Mouse (Mus musculus): Measurements from ENCODE around the gene Isg20. TPM values are rescaled to one million over a fixed set of nuclear protein-coding genes. Genes with fewer than 3 reads are reported as not detected.

Isg20 gene
- polyA plus RNA-seq, 2 experiments, result 47.2 to 72.1 TPM

DNA sequence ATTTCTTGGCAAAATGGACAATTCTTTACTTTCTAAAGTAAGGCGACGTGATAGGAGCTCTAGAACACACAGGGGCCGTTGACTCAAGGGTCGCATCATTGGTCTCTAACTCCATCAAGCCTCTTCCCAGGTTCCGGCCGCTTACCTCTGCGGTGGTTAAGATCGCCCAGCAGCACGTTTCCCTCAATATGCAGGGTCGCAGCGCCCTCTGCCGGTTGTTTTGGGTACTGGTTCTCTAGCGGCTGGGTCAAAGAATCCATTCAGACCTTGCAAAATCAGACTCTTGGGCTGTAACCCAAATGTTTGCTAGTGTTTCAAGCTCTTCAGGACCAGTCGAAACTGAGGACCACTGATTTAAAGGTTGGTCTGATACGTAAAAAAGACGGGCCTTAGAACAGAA, 22.6 kb upstream of the Isg20 start:
- Histone ChIP-seq H3K27ac (no peak overlapping the region), H3K4me1 (replicated peaks; ENCODE audit: control insufficient read depth in 2 of 2, insufficient read depth in 2 of 2, low read length in 1 of 2) (peaks cover 5 to 6% of the 10 kb centered on the region in 2 experiments; a peak in 3 of 4 replicates), H3K9ac (replicated peaks) (no peak overlapping the region), H3K9me3 (ENCODE audit: control insufficient read depth, low read length) (no peaks in the 10 kb centered on the region), H3K27me3 (ENCODE audit: control insufficient read depth, insufficient read depth, low read length) (peaks cover 3% of the 10 kb centered on the region), H3K36me3 (replicated peaks; ENCODE audit: control insufficient read depth, insufficient read depth, low read depth) (no peaks in the 10 kb centered on the region), H3K4me3 (ENCODE audit: insufficient read depth in 1 of 2, low read depth in 2 of 2, low read length in 2 of 2) (no peak overlapping the region), H3K4me2 (ENCODE audit: low read depth) (no peak overlapping the region)
- TF ChIP-seq CTCF (IDR thresholded peaks at IDR 0.05; ENCODE audit: low read depth) (peak; percentile 98), EP300 (IDR thresholded peaks at IDR 0.05; ENCODE audit: low read depth) (no peak)
- 3% methylated on average over 16 of the region's 16 CpGs for WGBS (ENCODE audit: insufficient replicate concordance)
- ATAC-seq (ENCODE audit: insufficient read depth) (no peak), DNase-seq (ENCODE audit: low read depth in 3 of 3, low spot score in 3 of 3) (peak in 2 of 3 experiments; percentile 58 to 63)

DNA sequence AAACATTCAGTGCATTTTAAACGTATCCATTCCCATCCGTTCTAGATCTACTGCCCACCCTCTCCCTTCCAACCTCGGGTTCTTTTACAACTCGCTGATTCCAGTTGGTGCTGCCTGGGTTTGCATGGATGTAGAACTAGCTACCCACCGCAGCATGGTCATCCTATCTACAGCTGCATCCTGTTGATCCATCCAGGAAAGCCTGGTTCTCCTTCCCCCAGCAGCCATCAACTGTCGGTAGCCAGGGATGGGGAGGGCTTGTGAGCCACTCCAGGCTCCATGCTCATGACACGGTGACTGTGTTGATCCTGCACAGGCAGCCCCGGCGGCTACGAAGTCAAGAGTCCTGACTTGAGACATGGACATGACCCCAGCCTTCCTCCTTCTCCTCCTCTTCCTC, 19.3 kb upstream of the Isg20 start:
- Histone ChIP-seq H3K4me3 (ENCODE audit: insufficient read depth in 1 of 2, low read depth in 2 of 2, low read length in 2 of 2) (no peak overlapping the region), H3K4me1 (replicated peaks; ENCODE audit: control insufficient read depth in 2 of 2, insufficient read depth in 2 of 2, low read length in 1 of 2) (peaks cover 14 to 15% of the 10 kb centered on the region in 2 experiments; a peak in 3 of 4 replicates), H3K9ac (replicated peaks) (no peak overlapping the region), H3K4me2 (ENCODE audit: low read depth) (no peak overlapping the region), H3K27me3 (ENCODE audit: control insufficient read depth, insufficient read depth, low read length) (no peaks in the 10 kb centered on the region), H3K9me3 (ENCODE audit: control insufficient read depth, low read length) (no peaks in the 10 kb centered on the region), H3K27ac (no peak overlapping the region), H3K36me3 (replicated peaks; ENCODE audit: control insufficient read depth, insufficient read depth, low read depth) (no peaks in the 10 kb centered on the region; the same call in 1 of the 2 replicates)
- ATAC-seq (ENCODE audit: insufficient read depth) (no peak), DNase-seq (ENCODE audit: low read depth in 3 of 3, low spot score in 3 of 3) (no peak)
- 69% methylated on average over 10 of the region's 10 CpGs for WGBS (ENCODE audit: insufficient replicate concordance)
- TF ChIP-seq EP300 (IDR thresholded peaks at IDR 0.05; ENCODE audit: low read depth) (no peak), CTCF (IDR thresholded peaks at IDR 0.05; ENCODE audit: low read depth) (no peak)

DNA sequence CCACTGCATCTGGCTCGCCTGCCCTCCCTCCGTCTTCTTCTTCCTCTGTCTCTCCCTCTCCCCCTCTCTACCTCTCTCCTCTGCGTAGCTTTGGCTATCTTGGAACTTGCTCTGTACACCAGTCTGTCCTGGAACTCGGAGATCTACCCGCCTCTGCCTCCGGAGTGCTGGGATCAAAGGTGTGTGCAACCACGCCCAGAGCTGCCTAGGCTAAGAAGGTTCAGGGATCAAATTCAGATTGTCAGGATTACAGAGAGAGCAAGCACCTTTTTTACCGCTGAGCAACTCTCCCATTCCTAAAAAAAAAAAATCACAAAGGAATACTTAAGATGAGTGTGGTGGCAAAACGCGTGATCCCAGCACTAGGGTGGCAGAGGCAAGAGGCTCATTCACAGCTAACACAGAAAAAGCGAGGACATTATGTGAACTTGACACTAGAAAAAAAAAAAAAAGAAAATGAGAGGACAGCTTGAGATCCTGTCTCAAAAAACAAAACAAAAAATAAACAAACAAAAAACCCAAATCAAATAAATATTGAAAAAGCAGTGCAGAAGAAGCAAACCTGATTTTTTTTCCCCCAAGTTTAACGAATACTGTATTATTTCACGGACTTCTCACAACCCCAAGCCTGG, 18.1 kb upstream of the Isg20 start:
- Histone ChIP-seq H3K4me1 (replicated peaks; ENCODE audit: control insufficient read depth in 2 of 2, insufficient read depth in 2 of 2, low read length in 1 of 2) (peaks cover 14 to 15% of the 10 kb centered on the region in 2 experiments; a peak in 3 of 4 replicates), H3K9me3 (ENCODE audit: control insufficient read depth, low read length) (no peaks in the 10 kb centered on the region), H3K9ac (replicated peaks) (peak overlapping the region; percentile 47), H3K4me3 (ENCODE audit: insufficient read depth in 1 of 2, low read depth in 2 of 2, low read length in 2 of 2) (peak overlapping the region; percentile 70 to 96), H3K27me3 (ENCODE audit: control insufficient read depth, insufficient read depth, low read length) (no peaks in the 10 kb centered on the region), H3K4me2 (ENCODE audit: low read depth) (peak overlapping the region; percentile 96), H3K36me3 (replicated peaks; ENCODE audit: control insufficient read depth, insufficient read depth, low read depth) (no peaks in the 10 kb centered on the region; the same call in 1 of the 2 replicates), H3K27ac (no peak overlapping the region)
- WGBS (ENCODE audit: insufficient replicate concordance), result 27% methylated on average over 13 of the region's 13 CpGs
- DNase-seq (ENCODE audit: low read depth in 3 of 3, low spot score in 3 of 3) (no peak), ATAC-seq (ENCODE audit: insufficient read depth) (no peak)
- TF ChIP-seq CTCF (IDR thresholded peaks at IDR 0.05; ENCODE audit: low read depth) (no peak), EP300 (IDR thresholded peaks at IDR 0.05; ENCODE audit: low read depth) (no peak)

DNA sequence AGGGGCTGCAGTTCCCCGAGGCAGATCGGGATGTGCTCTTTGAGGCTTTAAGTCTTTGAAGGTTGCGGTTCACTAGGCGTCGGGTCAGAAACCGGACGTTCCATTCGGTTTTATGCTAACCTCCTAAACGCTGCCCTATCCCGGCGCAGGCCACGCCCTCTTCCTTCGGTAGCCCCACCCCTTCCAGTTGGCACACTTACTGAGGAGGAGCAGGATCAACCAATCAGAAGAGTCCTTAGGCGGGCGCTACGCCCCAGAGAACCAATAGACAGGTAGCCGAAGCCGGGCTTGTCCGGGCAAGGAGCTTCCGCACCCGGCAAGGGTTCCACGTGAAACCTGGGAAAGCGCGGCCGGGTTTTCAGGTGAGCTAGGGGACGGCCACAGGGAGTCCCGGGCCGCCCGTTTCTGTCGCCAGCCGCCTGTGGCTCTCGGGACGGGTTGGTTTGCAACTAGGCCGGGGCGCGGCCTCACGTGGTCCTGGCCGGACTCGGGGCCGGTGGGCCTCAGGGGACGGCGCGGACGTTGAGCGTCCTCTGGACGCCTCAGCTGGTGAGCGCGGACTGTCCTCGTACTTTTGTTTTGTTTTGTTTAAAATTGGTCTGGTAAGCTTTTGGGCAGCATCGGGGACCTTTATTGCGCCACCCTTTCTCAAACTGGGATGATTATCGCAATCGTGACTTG, 17.4 kb upstream of the Isg20 start, which contains the start of gene Aen:
Gene Aen (plus strand): TSS at position 202 of the 681 bp plus-strand sequence.
- ATAC-seq (ENCODE audit: insufficient read depth), result peak; percentile 95
- Histone ChIP-seq H3K27ac (no peak within 1 kb of the TSS), H3K4me3 (ENCODE audit: insufficient read depth in 1 of 2, low read depth in 2 of 2, low read length in 2 of 2) (peak within 1 kb of the TSS; percentile 94 to 96), H3K9ac (replicated peaks) (peak within 1 kb of the TSS; percentile 80), H3K27me3 (ENCODE audit: control insufficient read depth, insufficient read depth, low read length) (no peaks in the 10 kb centered on the region), H3K9me3 (ENCODE audit: control insufficient read depth, low read length) (no peaks in the 10 kb centered on the region), H3K4me1 (replicated peaks; ENCODE audit: control insufficient read depth in 2 of 2, insufficient read depth in 2 of 2, low read length in 1 of 2) (peaks cover 14 to 15% of the 10 kb centered on the region in 2 experiments; a peak in 3 of 4 replicates), H3K36me3 (replicated peaks; ENCODE audit: control insufficient read depth, insufficient read depth, low read depth) (no peaks in the 10 kb centered on the region; the same call in 1 of the 2 replicates), H3K4me2 (ENCODE audit: low read depth) (peak within 1 kb of the TSS; percentile 96)
- DNase-seq (ENCODE audit: low read depth in 3 of 3, low spot score in 3 of 3), result peak; percentile 97 to 98 (median 98)
- TF ChIP-seq CTCF (IDR thresholded peaks at IDR 0.05; ENCODE audit: low read depth), result no peak
- no peak for TF ChIP-seq EP300 (IDR thresholded peaks at IDR 0.05; ENCODE audit: low read depth)
- 3% methylated on average over 53 of the region's 53 CpGs for WGBS (ENCODE audit: insufficient replicate concordance)

DNA sequence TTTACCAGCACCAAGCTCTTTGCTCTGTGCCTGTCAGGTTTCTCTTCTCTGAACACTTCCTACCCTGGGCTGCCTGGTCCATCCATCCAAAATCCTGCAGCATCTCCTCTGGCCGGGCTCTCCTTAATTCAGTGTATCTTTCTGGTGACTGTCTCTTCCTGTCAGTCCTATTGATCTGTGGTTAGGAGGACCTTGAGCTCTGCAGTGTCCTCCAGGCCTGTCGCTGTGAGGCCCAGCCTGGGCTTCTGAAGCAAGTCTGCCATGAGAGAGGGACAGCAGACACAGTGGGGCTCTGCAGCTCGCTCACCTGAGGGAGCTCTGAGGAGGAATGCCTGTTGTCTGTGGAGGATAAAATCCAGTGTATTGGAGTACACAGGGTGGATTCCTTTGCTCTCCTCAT, 15.7 kb upstream of the Isg20 start:
- Histone ChIP-seq H3K9ac (replicated peaks) (no peak overlapping the region), H3K27ac (no peak overlapping the region), H3K9me3 (ENCODE audit: control insufficient read depth, low read length) (no peaks in the 10 kb centered on the region), H3K4me3 (ENCODE audit: insufficient read depth in 1 of 2, low read depth in 2 of 2, low read length in 2 of 2) (peak overlapping the region in 1 of 2 experiments; percentile 4; a peak in 1 of 4 replicates), H3K36me3 (replicated peaks; ENCODE audit: control insufficient read depth, insufficient read depth, low read depth) (peaks cover 2% of the 10 kb centered on the region), H3K27me3 (ENCODE audit: control insufficient read depth, insufficient read depth, low read length) (no peaks in the 10 kb centered on the region), H3K4me2 (ENCODE audit: low read depth) (peak overlapping the region; percentile 96), H3K4me1 (replicated peaks; ENCODE audit: control insufficient read depth in 2 of 2, insufficient read depth in 2 of 2, low read length in 1 of 2) (peaks cover 14 to 15% of the 10 kb centered on the region in 2 experiments; a peak in 3 of 4 replicates)
- DNase-seq (ENCODE audit: low read depth in 3 of 3, low spot score in 3 of 3), result no peak
- TF ChIP-seq EP300 (IDR thresholded peaks at IDR 0.05; ENCODE audit: low read depth) (no peak), CTCF (IDR thresholded peaks at IDR 0.05; ENCODE audit: low read depth) (no peak)
- no peak for ATAC-seq (ENCODE audit: insufficient read depth)
- WGBS (ENCODE audit: insufficient replicate concordance), result 56% methylated on average over 3 of the region's 3 CpGs
